Mouse (Mus musculus) neural tube, embryonic 15.5 days (tissue): Measurements from ENCODE around the gene Ubc. TPM values are rescaled to one million over a fixed set of nuclear protein-coding genes. Genes with fewer than 3 reads are reported as not detected.
A peak's percentile ranks its signal among the peaks of the same experiment; 100 is the strongest.

Source experiments
- ATAC-seq: fragments of 200-750 bp; cut with Nextera tagmentation; 2 replicates; pipeline ENCODE4 v1.8.0; 2017; ENCODE audit warnings: mild to moderate bottlenecking, moderate TSS enrichment, moderate library complexity; ENCODE audit not compliant: low FRiP score
- H3K27ac ChIP-seq: fragments of 300-500 bp; sonication (generic); replicated peaks from 2 replicates; pipeline ENCODE4 v1.5.1; 2015; ENCODE audit warnings: mild to moderate bottlenecking, inconsistent platforms
- H3K27me3 ChIP-seq: fragments of 300-500 bp; sonication (generic); replicated peaks from 2 replicates; pipeline ENCODE4 v1.6.1; 2015; ENCODE audit warnings: inconsistent platforms
- H3K36me3 ChIP-seq: fragments of 300-500 bp; sonication (generic); 2 replicates; pipeline ENCODE4 v1.6.1; 2015; ENCODE audit warnings: inconsistent platforms
- H3K4me1 ChIP-seq: fragments of 300-500 bp; sonication (generic); 2 replicates; pipeline ENCODE4 v1.6.1; 2015; ENCODE audit warnings: inconsistent platforms
- H3K4me2 ChIP-seq: fragments of 300-500 bp; sonication (generic); 2 replicates; pipeline ENCODE4 v1.6.1; 2015; ENCODE audit warnings: inconsistent platforms, mild to moderate bottlenecking, moderate library complexity
- H3K4me3 ChIP-seq: fragments of 300-500 bp; sonication (generic); replicated peaks from 2 replicates; pipeline ENCODE4 v1.5.1; 2015; ENCODE audit warnings: mild to moderate bottlenecking, inconsistent platforms
- H3K9ac ChIP-seq: fragments of 300-500 bp; sonication (generic); replicated peaks from 2 replicates; pipeline ENCODE4 v1.6.1; 2015; ENCODE audit warnings: mild to moderate bottlenecking, inconsistent platforms
- H3K9me3 ChIP-seq: fragments of 300-500 bp; sonication (generic); replicated peaks from 2 replicates; pipeline ENCODE4 v1.6.1; 2016; ENCODE audit warnings: inconsistent platforms
- WGBS: fragments of 180-500 bp; shearing (Covaris S2); methylation state at CpG from one replicate; pipeline ENCODE4 v1.1.7; 2015; ENCODE audit warnings: mixed read lengths; 5-methylcytosine and 5-hydroxymethylcytosine counted together
- polyA plus RNA-seq: library from polyadenylated mRNA; unstranded; fragments of >200 nt; fragmentation: Nextera tagmentation; extraction: Ambion mirVana; gene quantifications from 2 replicates; pipeline ENCODE4 v1.2.1, GENCODE M21; 2015

Gene Ubc
- polyA plus RNA-seq, 1 experiment from 2014 or later = 1,380 TPM

DNA sequence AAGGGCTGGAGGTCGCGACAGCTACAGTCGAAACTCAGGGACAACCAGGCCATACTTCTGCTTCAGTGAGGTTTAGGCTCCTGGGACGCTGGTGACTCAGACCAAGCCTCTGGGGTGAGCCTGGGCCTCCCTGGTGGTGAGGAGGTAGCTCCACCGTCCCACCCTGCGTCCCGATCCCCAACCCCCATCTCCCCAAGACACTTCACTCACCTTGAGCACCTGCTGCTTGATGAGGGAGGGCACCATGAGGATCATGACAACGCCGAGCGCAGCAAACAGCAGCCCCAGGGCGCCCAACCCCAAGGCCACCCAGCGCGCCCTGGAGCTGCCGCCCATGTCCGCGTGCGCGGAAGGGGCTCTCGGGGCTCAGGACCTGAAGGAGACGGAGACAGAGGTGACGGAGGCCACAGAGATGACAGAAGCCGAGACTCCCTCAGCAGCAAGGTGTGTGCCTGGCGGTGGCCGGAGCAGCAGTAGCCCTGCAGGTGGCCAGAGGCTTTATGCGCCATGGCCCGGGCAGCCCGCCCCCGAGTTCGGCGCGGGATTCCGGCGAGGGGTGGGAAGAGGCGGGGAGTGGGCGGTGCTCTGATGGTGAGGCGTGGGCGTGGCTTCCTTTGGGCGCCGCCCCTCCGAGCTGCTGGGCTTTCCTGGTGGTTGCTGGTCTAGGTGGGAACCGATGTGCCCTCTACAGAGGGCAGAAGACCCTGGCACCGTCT is 49.3 kb downstream of the Ubc start, which contains the start of gene Scarb1:
Scarb1 (minus strand) TSS at position 548 of the 716 bp plus-strand sequence.
- Histone ChIP-seq H3K4me1 (peaks cover 25% of the 10 kb centered on the region), H3K9me3 (no peaks in the 10 kb centered on the region), H3K27me3 (peaks cover 8% of the 10 kb centered on the region; the same call in 1 of the 2 replicates), H3K4me3 (peak within 1 kb of the TSS; percentile 58), H3K27ac (no peak within 1 kb of the TSS; the same call in 1 of the 2 replicates), H3K4me2 (peak within 1 kb of the TSS; percentile 77), H3K9ac (peak within 1 kb of the TSS; percentile 60), H3K36me3 (no peaks in the 10 kb centered on the region)
- peak; percentile 91 for ATAC-seq
- 1% methylated on average over 40 of the region's 42 CpGs for WGBS

- ATAC-seq = peak; percentile 15; the same call in 1 of the 2 replicates
Observed at GRCm38 (mm10) chr5:125339851-125340531, 50.0 kb downstream of the Ubc start.

DNA sequence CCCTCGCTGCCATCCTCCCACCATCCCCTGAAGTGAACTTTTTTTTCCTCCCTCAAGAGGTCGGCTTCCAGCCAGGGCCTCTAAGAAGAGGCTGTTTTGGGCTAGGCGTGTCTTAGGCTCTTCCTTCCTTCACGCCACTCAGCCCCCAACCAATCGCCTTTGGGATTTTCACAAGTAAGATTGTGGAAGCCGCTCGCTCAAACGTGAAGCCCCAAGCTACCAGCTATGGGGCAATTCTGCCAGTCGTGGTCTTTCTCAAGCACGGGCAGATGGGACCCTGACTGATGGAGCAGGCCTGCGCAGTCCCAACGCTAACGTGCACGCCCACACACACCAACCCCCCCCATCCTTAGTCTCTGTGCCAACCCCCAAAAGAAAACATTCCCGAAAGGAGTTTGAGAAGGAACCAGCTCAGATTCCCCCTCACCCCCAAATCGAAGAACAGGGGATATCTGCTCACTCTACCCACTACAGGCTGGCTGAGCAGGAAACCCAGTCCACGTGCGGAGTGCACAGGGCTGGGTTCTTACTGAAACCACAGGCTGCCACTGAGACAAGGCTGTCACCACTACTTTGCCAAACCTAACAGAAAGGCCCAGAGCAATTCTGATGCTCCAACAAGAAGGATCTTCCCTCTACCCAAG is 50.8 kb downstream of the Ubc start:
- H3K4me3 ChIP-seq = peak overlapping the region; percentile 58
- 9% methylated on average over 18 of the region's 18 CpGs for WGBS
- peaks cover 25% of the 10 kb centered on the region for H3K4me1 ChIP-seq
- H3K4me2 ChIP-seq = peak overlapping the region; percentile 77
- peak overlapping the region; percentile 58 for H3K27ac ChIP-seq
- no peaks in the 10 kb centered on the region for H3K9me3 ChIP-seq
- peaks cover 8% of the 10 kb centered on the region; the same call in 1 of the 2 replicates for H3K27me3 ChIP-seq
- peak overlapping the region; percentile 60; the same call in 1 of the 2 replicates for H3K9ac ChIP-seq
- no peak for ATAC-seq
- no peaks in the 10 kb centered on the region for H3K36me3 ChIP-seq

More at GRCm38 (mm10) chr5:125339851-125340531, 50.0 kb downstream of the Ubc start:
- Histone ChIP-seq H3K4me3 (peak overlapping the region; percentile 58), H3K4me2 (peak overlapping the region; percentile 77), H3K9me3 (no peaks in the 10 kb centered on the region), H3K27me3 (peaks cover 8% of the 10 kb centered on the region; the same call in 1 of the 2 replicates), H3K9ac (peak overlapping the region; percentile 60), H3K27ac (peak overlapping the region; percentile 58; the same call in 1 of the 2 replicates), H3K4me1 (peaks cover 25% of the 10 kb centered on the region), H3K36me3 (no peaks in the 10 kb centered on the region)
- WGBS = 2% methylated on average over 25 of the region's 25 CpGs

DNA sequence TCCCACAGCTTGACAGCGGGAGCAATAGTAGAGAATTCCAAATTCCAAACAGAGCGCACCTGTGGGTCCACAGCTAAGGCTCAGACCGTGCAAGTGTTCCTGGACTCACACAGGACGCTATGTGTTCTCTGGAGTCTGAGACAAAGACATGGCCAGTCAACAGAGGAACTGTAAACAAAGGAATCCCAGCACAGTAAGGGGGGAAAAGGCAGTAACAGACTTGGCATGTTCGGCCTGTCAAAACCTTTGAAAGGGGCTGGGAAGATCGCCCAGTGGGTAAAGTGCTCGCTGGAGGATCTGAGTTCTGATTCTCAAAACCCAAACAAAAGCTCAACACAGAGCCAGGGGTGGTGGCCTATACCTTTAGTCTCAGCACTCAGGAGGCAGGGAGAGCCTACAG is 52.5 kb downstream of the Ubc start:
- no peaks in the 10 kb centered on the region for H3K36me3 ChIP-seq
- ATAC-seq = no peak
- no peak overlapping the region for H3K4me2 ChIP-seq
- no peak overlapping the region for H3K4me3 ChIP-seq
- H3K9me3 ChIP-seq = no peaks in the 10 kb centered on the region
- no peak overlapping the region for H3K27ac ChIP-seq
- peaks cover 8% of the 10 kb centered on the region; the same call in 1 of the 2 replicates for H3K27me3 ChIP-seq
- no peak overlapping the region for H3K9ac ChIP-seq
- 69% methylated on average over 7 of the region's 7 CpGs for WGBS
- peaks cover 25% of the 10 kb centered on the region for H3K4me1 ChIP-seq

DNA sequence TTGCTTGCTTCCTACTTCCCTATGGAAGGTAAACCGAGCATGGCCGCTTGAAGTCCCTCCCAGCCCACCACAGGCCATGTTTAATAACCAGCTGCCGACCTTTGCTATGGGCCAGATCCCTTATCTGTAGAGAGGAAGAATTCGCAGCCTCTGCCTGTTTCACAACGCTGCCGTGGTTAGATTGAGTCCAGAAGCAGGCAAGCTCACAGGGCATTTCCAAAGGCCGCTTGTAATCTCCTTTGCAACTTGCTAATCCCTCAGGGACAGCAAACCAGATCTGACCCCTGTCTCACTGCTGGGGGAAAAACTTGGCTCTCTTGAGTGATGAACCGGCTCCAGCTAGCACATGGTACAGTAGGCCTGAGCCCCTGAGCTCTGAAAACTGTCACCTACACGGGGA is 53.0 kb downstream of the Ubc start:
- Histone ChIP-seq H3K4me2 (no peak overlapping the region), H3K9ac (no peak overlapping the region), H3K4me1 (peaks cover 25% of the 10 kb centered on the region), H3K4me3 (no peak overlapping the region), H3K27ac (no peak overlapping the region), H3K27me3 (peaks cover 8% of the 10 kb centered on the region; the same call in 1 of the 2 replicates), H3K9me3 (no peaks in the 10 kb centered on the region), H3K36me3 (no peaks in the 10 kb centered on the region)
- ATAC-seq = no peak
- 79% methylated on average over 9 of the region's 9 CpGs for WGBS

Other genes with a start within 250 kb of the Ubc start
- 24.2 and 28.5 TPM in 2 replicates for gene Ncor2, start 211.0 kb downstream of the Ubc start, polyA plus RNA-seq
- 50.5 and 55.5 TPM in 2 replicates for gene Scarb1, start 49.1 kb downstream of the Ubc start, polyA plus RNA-seq
- gene Gm10382, start 880 bp downstream of the Ubc start, polyA plus RNA-seq = 0.59 and 0.74 TPM in 2 replicates
- 9.9 and 10.9 TPM in 2 replicates for gene Dhx37, start 43.9 kb upstream of the Ubc start, polyA plus RNA-seq
- gene Bri3bp, start 51.4 kb upstream of the Ubc start, polyA plus RNA-seq = 37.3 and 40.6 TPM in 2 replicates
- gene Aacs, start 85.6 kb upstream of the Ubc start, polyA plus RNA-seq = 92.1 and 103 TPM in 2 replicates
- gene Tmem132b, start 141.6 kb upstream of the Ubc start, polyA plus RNA-seq = 4.9 and 5.6 TPM in 2 replicates